Mouse (Mus musculus): Measurements from ENCODE around the gene Pkib.

DNA sequence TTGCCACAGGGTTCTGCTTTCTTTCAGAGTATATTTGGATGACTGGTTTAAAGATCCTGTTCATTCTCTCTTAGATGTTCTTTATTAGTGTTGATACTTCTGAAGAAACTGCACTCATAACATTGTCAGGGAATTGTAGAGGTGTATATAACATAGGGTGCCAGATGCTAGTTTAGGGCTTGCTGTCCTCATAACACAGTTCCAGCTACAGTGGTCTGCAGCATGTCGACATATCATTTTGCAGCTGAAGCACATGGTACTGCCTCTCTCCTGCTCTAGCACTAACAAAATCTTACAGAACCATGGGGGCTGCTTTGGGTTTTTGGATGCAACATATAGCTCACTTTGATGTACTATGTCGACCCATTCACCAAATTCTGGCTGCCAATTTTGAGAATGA lies 34.6 kb upstream of the Pkib start:
- TF ChIP-seq CTCF (IDR thresholded peaks at IDR 0.05) = no peak
- TF ChIP-seq EP300 (IDR thresholded peaks at IDR 0.05) = no peak
